In genomic region chr2:116950154-116950553, GRCm38 (mm10) we compare ENCODE assay signal across 28 mouse cellular contexts.
A peak's percentile ranks its signal among the peaks of the same experiment; 100 is the strongest.
DNase-seq lines count a peak whose midpoint lies in the region; ATAC-seq lines count a peak whose summit lies in the region.
"Had no signal": no experiment of that assay in that cellular context is flagged by ENCODE, and none has a peak within 500 bp of the region (broad histone marks: within the 10 kb centered on the region; RNA-seq: fewer than 3 reads in every experiment).

No protein-coding gene starts in this region.

- H3K4me3 ChIP-seq in midbrain, embryonic 15.5 days = no peak overlapping the region
- H3K4me3 ChIP-seq: embryonic facial prominence, embryonic 13.5 days; embryonic facial prominence, embryonic 15.5 days; erythroblast, embryonic 14.5 days; forebrain, embryonic 10.5 days; forebrain, embryonic 12.5 days had no signal

- H3K9me3 ChIP-seq in midbrain, embryonic 15.5 days = no peaks in the 10 kb centered on the region
- H3K9me3 ChIP-seq: embryonic facial prominence, embryonic 13.5 days; embryonic facial prominence, embryonic 15.5 days; forebrain, embryonic 10.5 days; forebrain, embryonic 12.5 days; G1E had no signal

- DNase-seq in heart, adult 11 months = peak; percentile 46
- no peak for DNase-seq in heart, postnatal 14 days
- DNase-seq in R1 (ENCODE audit: low read depth, low spot score) = peak; percentile 75
- DNase-seq in spleen, adult 18-20 months = no peak
- DNase-seq: adrenal gland, adult 8-10 months; adrenal gland, postnatal 14 days; adrenal gland, postnatal 36 days; B cell, adult 2 months; cerebellum, adult 11 months; cerebellum, adult 18-20 months; cerebellum, adult 8-10 months; cerebellum, adult 9-11 months; cerebellum, postnatal 14 days; cerebellum, postnatal 36 days; embryo, embryonic 11 days had no signal

- WGBS in midbrain, embryonic 15.5 days = 90% methylated on average over 5 of the region's 5 CpGs

- H3K27ac ChIP-seq in midbrain, embryonic 15.5 days = no peak overlapping the region
- H3K27ac ChIP-seq: embryonic facial prominence, embryonic 13.5 days; embryonic facial prominence, embryonic 15.5 days; forebrain, embryonic 10.5 days; forebrain, embryonic 12.5 days had no signal

- intact Hi-C loops in heart, postnatal 14 days (cut with DNase I) = no loop called here

- no peak overlapping the region for H3K9ac ChIP-seq in midbrain, embryonic 15.5 days
- H3K9ac ChIP-seq: embryonic facial prominence, embryonic 13.5 days; embryonic facial prominence, embryonic 15.5 days; forebrain, embryonic 12.5 days had no signal

- no peaks in the 10 kb centered on the region for H3K36me3 ChIP-seq in midbrain, embryonic 15.5 days (replicated peaks)
- H3K36me3 ChIP-seq: embryonic facial prominence, embryonic 13.5 days; embryonic facial prominence, embryonic 15.5 days; forebrain, embryonic 10.5 days; forebrain, embryonic 12.5 days; G1E had no signal

- no peak overlapping the region for H3K4me2 ChIP-seq in midbrain, embryonic 15.5 days
- H3K4me2 ChIP-seq: embryonic facial prominence, embryonic 13.5 days; embryonic facial prominence, embryonic 15.5 days; forebrain, embryonic 12.5 days had no signal

- H3K27me3 ChIP-seq in midbrain, embryonic 15.5 days (replicated peaks) = no peaks in the 10 kb centered on the region
- H3K27me3 ChIP-seq: CH12.LX; embryonic facial prominence, embryonic 13.5 days; embryonic facial prominence, embryonic 15.5 days; forebrain, embryonic 12.5 days; Patski had no signal

- no peak for ATAC-seq in midbrain, embryonic 15.5 days (replicated peaks)
- ATAC-seq: activated CD4-positive, CD25-positive, alpha-beta regulatory T cell, adult 4 months; CD4-positive, CD25-positive, alpha-beta regulatory T cell, adult 4 months; forebrain, embryonic 14.5 days; forebrain, embryonic 16.5 days; Patski had no signal

- H3K4me1 ChIP-seq in midbrain, embryonic 15.5 days = no peaks in the 10 kb centered on the region
- H3K4me1 ChIP-seq: embryonic facial prominence, embryonic 13.5 days; embryonic facial prominence, embryonic 15.5 days; forebrain, embryonic 10.5 days; forebrain, embryonic 12.5 days had no signal

Comparison
In these comparisons a context has a peak if more than half of its experiments do, and no peak if none do; other contexts are left out.
1. DNase-seq: peak in heart, adult 11 months (single experiment) and R1 (single experiment); none in heart, postnatal 14 days (0 of 2) and spleen, adult 18-20 months (0 of 2).